Mouse (Mus musculus) thymus, postnatal 25 days (tissue): ENCODE measurements around the gene Zfp119b.
"Not testable (repeated sequence)": the region's sequence is repeated elsewhere in the genome, so short reads cannot be mapped to it uniquely, and the experiment has no call there.

Experiments
- DNase-seq: peaks from one replicate; pipeline ENCODE4 v3.0.0; 2022

The Zfp119b gene

DNA sequence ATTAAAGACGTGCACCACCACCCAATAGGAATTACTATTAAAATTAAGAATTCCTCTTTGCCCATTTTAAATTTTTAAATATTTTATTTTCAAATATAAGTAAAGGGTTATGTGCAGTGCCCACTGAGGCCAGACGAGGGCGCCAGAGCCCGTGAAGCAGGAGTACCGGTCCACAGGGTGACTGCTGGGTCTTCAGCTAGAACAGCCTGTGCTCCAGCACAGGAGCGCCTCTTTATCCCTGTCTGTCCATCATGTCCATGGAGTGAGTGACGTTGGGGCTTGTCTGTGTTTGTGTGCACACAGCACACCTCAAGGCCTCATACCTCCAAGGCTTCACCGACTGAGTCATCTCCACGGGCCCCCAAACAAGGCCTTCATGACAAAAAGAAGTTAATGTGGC is 7.9 kb upstream of the Zfp119b start:
- DNase-seq = peak; percentile 71

DNA sequence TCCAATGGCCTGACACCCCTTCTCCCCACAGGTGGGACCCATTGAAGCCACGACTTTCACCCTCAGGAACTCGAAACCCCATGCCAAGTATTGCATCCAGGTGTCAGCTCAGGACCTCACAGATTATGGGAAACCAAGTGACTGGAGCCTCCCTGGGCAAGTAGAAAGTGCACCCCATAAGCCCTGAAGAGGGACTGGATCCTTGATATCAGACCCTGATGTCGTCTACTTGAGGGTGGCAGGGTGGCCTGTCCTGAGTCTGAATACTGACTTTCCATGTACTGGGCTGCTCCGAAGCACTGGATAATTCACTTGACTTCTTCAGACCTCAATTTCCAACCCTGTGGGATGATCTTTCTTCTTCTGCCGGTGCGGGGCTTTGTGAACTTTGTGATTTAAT is 7.3 kb upstream of the Zfp119b start:
- no peak for DNase-seq

DNA sequence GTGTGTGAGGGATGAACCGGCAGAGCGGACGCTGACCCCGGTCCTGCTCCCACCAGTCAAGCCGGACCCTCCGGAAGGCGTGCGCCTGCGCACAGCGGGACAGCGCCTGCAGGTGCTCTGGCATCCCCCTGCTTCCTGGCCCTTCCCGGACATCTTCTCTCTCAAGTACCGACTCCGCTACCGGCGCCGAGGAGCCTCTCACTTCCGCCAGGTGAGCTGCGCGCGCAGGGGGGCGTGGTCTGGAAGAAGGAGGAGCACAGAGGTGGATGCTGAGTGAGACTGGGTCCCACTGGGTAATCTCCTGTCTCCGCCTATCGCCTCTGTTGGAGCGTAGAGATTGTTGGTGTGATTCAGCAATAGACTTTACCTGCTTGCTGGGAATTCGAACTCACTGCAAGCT is 6.8 kb upstream of the Zfp119b start:
- peak; percentile 55 for DNase-seq

DNA sequence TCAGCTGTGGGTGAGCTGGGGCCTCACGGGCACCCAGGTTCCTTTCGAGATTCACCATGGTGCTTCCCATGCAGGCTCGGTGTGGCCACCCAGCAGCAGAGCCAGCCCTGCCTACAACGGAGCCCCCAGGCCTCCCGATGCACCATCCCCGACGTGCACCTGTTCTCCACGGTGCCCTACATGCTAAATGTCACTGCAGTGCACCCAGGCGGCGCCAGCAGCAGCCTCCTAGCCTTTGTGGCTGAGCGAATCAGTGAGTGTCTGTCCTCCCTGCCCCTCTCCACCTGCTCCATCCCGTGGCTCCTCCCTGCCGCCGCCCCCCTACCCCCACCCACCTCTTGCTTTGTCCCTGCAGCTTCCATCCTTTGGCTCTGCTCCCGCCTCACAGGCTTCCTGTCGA is 4.9 kb upstream of the Zfp119b start:
- DNase-seq = no peak

DNA sequence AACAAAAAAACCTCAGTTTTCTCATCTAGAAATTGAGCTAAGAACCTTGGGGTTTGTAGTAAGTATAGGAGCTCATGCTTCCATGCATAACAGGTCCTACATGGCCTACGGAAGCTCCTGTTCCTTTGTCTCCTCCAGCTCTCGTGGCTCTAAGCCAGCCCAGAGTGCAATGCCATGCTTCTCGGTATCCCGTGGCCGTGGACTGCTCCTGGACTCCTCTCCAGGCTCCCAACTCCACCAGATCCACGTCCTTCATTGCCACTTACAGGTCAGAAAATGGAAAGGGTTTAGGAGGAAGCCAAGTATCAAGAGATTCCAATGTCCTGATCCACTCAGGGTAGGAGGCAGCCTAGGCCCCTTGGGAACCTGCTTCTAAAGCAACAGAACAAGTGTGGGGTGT is 4.5 kb upstream of the Zfp119b start:
- no peak for DNase-seq

DNA sequence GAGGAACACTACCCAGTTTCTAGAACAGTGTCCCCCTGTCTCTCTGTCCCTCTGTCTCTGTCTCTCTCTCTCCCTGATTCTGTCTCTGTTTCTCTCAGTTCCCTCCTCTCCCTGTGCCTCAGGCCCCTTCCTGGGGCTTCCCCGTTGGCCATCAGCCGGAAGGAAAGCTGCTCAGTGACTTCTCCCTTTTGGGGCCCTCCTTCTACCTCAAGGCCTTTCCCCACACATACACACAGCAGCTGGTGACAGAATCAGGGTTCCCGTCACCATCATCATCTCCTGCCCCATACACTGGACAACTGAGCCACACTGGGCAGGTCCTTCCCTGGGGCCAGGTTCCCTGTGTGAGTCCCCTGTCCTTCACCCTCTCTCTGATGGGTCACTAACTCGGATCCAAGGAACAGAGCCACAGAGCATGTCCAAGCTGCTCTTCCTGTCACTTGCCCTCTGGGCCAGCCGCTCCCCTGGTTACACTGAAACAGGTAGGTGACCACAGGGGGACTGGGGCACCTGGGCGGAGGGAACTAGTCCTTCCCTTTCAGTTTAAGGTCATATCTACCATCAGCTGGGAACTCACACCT is 3.2 kb upstream of the Zfp119b start, which contains the start of gene Ebi3:
Gene Ebi3 (plus strand): TSS at position 194 of the 581 bp plus-strand sequence.
- no peak for DNase-seq

DNA sequence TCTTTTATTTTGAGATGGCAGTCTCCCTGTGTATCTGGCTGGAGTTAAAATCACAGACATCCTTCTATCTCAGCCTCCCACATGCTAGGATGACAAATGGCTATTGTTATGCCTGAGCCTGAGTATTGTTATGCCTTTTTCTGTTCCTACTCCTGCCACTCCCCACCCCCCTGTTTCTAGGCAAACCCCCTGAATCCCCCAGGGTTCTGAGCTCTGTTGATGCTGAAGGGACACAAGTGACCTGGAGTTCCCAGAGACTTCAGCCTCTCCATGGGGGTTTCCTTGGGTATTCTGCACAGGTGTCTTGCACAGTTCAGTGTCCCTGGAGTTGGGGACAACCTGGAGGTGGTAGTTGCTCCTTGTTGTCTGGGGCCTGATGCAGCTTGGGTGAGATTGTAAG is 2.7 kb upstream of the Zfp119b start:
- DNase-seq = no peak

DNA sequence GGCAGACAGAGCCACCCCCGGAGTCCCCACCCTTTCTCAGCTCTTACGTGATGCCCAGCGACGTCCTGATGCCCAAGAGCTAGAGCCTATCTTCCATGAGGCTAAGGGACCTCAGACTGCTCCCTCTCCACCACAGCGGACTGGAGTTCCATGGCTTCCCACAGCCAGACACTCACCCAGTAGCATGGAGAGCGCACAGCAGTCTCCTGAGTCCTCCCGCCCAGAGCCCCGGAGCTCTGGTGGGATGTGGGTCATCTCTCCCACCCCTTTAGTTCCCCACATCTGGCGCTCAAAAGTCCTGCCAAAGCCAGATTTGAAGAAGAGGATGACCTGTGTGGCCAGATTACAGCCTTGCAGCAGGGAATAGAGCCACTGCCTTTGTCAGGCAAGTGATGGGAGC is 1.3 kb upstream of the Zfp119b start:
- DNase-seq = no peak

DNA sequence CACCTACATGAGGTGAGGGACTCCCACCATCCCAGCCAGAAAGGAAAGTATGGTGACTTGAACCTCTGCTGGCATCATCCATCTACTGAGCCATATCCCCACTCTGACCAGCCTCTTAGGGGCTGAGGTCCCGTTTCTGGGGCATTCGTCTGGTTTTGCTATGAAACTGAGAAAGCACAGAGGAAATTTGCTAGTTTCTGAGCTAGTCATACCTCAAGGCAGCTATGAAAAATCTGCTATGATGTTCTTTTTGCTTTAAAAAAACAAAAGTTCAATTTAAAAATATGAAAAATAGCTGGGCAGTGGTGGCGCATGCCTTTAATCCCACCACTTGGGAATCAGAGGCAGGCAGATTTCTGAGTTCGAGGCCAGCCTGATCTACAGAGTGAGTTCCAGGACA is 653 bp downstream of the Zfp119b start:
- DNase-seq = no peak

DNA sequence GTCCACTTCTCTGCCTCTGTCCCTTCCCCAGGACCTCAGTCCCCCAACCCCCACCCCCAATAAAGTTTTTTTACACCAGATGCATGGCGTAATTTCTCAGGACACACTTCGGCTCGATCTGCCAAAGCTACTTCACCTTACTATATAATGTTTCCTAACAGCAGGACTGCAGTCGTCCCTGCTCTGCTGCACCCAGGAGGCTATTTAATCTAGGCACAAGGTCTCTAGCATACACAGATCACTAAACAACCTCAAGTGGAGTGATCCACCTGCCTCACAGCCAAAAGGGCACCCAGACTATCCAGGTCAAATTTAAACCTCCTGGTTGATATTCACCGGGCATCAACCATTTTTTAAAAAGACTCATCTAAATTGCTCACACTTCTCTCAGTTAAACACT is 3.6 kb downstream of the Zfp119b start:
- no peak for DNase-seq

DNA sequence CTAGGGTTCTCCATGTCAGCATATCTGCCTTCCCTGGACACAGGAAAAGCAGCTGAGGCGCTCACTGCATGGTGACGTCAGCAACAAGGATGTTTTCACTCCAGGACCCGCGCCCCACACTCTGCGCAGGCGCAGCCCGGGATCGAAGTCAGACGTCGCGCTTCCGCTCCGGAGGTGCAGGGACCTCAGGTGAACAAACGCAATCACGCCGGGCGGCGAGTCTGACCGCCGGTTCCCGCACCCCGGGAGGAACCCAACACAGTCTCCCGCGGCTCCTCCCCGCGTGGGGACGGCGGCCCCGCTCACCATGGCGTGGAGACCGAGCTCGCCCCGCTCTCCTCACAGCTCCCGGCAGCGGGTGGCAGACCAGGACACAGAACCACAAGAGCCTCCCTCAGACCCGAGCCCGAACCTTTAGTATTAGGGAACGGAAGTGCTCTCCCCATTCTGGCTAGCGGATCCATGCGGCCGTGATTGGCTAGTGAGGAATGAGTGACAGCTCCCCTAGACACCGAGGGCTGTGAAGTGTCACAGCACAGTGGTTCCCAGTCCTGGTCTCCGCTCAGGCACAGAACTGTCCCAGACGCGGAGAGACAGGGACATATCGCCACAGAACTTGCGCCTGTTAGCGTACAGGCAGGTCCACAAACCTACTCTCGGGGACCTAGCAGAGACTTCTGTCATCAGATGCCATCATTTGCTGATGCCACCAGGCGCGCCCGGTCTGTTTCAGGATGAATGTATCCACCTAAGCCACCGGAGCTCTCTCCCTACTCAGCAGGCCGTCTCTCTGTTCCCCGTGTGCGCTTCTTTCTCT is 4.2 kb downstream of the Zfp119b start:
- DNase-seq = peak; percentile 82

DNA sequence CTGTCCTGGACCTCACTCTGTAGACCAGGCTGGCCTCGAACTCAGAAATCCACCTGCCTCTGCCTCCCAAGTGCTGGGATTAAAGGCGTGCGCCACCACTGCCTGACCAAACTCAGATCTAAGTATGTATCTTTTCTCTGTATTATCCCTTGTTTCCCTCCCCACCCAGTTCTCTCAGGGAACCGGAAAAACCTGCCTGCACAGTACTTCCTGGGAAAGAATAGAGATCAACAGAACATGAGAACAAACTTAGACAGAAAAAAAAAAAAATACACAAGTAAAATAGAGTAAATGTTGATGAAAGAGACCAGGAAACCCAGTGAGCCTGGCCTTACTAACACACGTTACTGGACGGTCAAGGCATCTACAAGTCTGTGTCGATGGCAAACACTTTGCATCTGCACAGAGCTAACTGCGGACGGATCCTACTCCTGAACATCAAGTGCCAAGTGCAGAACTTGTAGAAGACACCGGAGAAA is 4.9 kb downstream of the Zfp119b start:
- DNase-seq = not testable (repeated sequence)

DNA sequence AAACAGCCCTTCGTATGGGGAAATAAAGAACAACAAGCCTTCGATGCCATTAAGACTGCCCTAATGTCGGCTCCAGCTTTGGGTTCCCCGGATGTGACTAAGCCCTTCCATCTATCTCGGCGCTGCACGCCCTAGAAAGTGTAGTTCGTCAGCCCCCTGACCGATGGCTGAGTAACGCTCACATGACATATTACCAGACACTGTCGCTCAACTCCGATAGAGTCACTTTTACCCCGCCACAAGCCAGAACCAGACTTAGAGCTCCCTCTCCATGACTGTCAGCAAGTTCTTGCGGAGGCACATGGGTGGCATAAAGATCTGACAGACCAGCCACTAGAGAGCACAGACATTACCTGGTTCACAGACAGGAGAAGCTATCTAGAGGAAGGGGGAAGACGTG is 16.1 kb downstream of the Zfp119b start:
- no peak for DNase-seq

DNA sequence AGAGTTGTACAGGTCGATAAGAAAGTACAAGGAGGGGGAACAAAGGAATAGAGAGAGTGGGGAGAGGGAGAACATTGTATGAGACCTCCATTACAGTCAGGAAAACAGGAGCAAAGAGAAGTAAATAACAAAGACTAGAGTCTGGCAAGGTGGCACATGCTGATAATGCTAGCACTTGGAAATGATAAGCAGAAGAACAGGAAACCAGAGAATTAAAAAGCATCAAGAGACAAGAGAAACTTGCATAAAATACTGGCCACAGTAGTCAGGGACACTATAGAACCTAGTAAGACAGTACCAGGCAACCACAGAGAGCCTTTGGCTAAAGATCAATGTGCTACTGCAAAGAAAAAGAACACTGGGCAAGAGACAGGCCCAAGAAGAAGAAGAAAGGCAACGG is 16.7 kb downstream of the Zfp119b start:
- DNase-seq = no peak

DNA sequence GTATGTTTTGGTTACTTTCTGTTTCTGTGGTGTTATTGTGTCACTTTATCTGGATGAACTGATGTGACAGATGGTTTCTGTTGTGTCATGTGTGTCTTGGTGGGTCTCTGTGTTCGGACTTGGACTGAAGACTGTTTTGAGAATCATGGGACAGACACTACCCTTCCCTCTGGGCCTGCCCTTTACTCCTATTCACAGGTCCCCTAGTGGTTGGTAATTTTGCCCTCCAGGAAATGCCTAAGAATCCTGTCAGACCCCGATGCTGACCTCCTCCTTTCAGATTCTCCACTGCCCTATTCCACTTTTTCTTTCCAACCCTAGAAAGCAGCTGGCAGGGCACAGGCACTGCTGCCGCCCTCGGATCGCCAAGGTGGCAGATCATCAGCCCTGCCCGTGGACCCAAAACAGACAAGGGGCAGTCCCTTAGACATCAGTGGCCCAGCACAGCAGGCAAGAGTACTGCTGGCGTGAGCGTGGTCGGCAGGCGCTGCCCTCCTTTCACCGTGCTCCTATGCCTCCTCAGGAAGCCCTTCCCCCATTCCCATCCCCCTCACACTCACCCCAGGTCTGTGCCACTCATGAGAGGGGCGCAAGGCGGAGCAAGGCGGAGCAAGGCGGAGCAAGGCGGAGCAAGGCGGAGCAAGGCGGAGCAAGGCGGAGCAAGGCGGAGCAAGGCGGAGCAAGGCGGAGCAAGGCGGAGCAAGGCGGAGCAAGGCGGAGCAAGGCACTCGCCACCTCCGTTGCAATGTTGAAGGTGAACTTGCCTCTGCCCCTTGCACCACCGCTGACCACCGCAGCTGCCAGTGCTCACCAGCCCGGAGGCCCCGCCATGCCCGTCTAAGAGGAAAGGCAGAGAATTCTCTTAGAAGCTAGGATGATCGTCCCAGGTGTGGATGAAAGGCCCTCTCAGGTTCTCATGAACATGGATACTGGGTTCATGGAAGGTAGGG is 17.5 kb downstream of the Zfp119b start:
- DNase-seq = peak; percentile 68

DNA sequence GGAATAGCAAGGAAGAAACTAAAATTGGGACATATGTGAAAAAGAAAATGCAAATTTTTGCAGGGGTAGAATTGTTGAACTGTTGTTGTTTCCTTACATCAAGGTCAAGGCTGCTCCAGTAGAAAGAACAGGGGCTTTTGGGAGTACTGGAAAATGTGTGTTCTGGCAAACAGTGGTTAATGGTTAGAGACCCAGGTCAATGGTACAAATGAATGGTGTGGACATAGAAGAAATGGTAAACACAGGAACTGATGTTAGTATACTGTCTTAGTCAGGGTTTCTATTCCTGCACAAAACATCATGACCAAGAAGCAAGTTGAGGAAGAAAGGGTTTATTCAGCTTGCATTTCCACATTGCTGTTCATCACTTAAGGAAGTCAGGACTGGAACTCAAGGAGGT is 42.6 kb downstream of the Zfp119b start:
- DNase-seq = no peak

DNA sequence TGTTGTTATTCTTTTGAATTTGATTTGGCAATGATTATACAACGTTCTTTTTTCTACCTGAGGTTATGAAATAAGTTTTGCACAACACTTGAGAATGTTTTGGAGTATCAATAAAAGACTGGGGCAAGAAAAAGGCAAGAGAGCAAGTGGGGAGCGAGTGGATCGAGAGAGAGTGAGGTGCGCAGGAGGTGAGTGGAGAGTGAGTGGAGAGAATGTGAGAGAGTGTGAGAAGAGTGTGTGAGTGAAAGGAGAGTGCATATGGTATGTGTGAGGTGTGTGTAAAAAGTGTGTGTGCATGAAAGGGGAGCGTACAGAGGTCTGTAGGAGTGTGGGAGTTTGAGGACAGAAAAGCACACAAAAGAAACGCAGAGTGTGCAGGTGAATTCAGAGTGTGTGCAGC is 45.2 kb downstream of the Zfp119b start:
- no peak for DNase-seq

DNA sequence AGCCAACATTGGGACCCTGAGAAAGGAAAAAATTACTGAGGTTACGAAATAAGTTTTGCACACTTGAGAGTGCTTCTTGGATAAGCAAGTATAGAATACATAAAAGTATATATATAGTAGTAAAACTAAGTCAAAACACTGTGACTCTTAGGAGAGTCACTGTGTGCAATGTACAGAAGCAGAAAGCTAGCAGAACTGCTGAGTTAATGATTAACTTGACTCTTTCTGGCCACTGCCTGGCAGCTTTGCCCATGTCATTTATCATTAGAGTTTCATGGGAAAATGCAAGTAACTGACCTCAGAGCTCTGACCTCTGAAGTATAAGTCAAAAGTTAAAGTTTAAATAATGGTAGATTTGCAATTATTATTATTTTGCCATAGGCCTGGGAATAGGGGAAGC is 45.6 kb downstream of the Zfp119b start:
- DNase-seq = no peak

DNA sequence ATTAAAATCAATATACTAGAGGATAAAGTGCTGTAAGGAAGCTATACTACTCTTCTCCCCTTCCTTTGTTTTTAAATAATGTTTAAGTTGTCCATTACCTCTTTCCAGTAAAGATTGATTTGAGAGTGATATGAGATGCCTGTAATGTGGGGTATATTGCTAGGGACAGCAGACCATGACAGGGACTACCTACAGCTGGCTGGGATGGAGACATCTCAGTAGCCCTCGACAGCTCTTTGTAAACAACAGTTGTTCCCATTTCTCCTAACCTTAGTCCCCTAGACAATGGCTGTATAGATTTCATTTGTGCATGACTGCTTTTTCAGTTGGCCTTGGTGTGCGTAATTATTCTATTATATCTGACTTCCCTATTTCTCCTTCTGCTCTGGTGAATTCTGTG is 46.2 kb downstream of the Zfp119b start:
- no peak for DNase-seq

DNA sequence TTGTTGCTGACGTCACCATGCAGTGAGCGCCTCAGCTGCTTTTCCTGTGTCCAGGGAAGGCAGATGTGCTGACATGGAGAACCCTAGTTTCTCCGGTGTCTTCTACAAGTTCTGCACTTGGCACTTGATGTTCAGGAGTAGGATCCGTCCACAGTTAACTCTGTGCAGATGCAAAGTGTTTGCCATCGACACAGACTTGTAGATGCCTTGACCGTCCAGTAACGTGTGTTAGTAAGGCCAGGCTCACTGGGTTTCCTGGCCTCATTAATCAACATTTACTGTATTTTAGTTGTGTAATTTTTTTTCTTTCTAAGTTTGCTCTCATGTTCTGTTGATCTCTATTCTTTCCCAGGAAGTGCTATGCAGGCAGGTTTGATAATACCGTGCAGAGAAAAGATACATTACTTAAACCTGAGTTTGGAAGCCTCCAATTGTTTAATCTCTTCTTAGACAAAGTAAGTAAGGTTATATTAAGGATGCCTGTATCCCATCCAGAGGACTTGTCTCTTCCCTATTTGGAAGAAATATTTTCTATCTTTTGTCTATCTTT is 56.8 kb downstream of the Zfp119b start:
- peak; percentile 33 for DNase-seq
